Mouse (Mus musculus) E14TG2a.4 (cell line): Measurements from ENCODE around the gene Gata2.

ENCODE experiments used
- H3K27me3 ChIP-seq: 2 replicates; pipeline ENCODE4 v1.6.1; 2014; ENCODE audit warnings: low read length, control low read depth; ENCODE audit not compliant: insufficient read depth
- H3K36me3 ChIP-seq: 2 replicates; pipeline ENCODE4 v1.6.1; 2014; ENCODE audit warnings: low read length, control low read depth; ENCODE audit not compliant: insufficient read depth
- H3K4me1 ChIP-seq: replicated peaks from 2 replicates; pipeline ENCODE4 v1.6.1; 2014; ENCODE audit warnings: low read depth, low read length, control low read depth
- H3K4me3 ChIP-seq: replicated peaks from 2 replicates; pipeline ENCODE4 v1.5.1; 2014; ENCODE audit warnings: mild to moderate bottlenecking, low read length
- H3K9me3 ChIP-seq: 2 replicates; pipeline ENCODE4 v1.6.1; 2014; ENCODE audit warnings: low read length, control low read depth
- CTCF ChIP-seq: conservative IDR thresholded peaks from 2 replicates; pipeline ENCODE4 v1.5.1; 2014; ENCODE audit warnings: low read length
- NANOG ChIP-seq: IDR thresholded peaks from 2 replicates; pipeline ENCODE4 v1.6.1; 2014; ENCODE audit warnings: borderline replicate concordance, low read length, mixed read lengths
- POU5F1 ChIP-seq: IDR thresholded peaks from 2 replicates; pipeline ENCODE4 v1.6.1; 2014; ENCODE audit warnings: low read length, borderline replicate concordance

Gene Gata2

GRCm38 (mm10) chr6:88254082-88254481, 60.4 kb downstream of the Gata2 start:
- TF ChIP-seq CTCF = no peak
- no peak for TF ChIP-seq POU5F1
- no peak for TF ChIP-seq NANOG
- peaks cover 31% of the 10 kb centered on the region for H3K36me3 ChIP-seq
- H3K4me3 ChIP-seq = no peak overlapping the region
- H3K4me1 ChIP-seq = no peaks in the 10 kb centered on the region
- no peaks in the 10 kb centered on the region for H3K9me3 ChIP-seq
- peaks cover 3% of the 10 kb centered on the region; the same call in 1 of the 2 replicates for H3K27me3 ChIP-seq

DNA sequence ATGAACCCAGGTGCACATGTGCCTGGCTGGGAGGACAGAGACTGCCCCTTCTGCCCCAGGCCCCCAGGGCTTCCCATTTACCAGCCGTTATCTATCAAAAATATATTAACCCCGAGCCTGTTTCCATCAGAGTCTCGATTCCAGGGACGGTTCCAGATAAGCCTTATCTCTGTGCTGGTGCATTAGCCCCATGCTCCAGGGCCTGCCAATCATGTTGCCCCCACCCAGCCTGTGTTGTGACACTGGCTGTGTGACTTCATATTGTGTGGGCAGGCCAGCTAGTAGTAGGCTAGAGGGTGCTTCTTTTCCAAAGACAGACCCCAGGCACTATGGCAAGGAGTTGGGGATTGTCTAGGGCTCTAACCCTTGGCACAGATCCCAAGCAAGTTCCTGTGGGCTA, 61.7 kb downstream of the Gata2 start:
- Histone ChIP-seq H3K36me3 (peaks cover 38% of the 10 kb centered on the region), H3K27me3 (no peaks in the 10 kb centered on the region; the same call in 1 of the 2 replicates), H3K4me1 (no peaks in the 10 kb centered on the region), H3K4me3 (no peak overlapping the region), H3K9me3 (no peaks in the 10 kb centered on the region)
- no peak for TF ChIP-seq CTCF
- no peak for TF ChIP-seq POU5F1
- no peak for TF ChIP-seq NANOG
